Mouse (Mus musculus) kidney, adult 2 months (tissue): Measurements from ENCODE around the gene Scrn3. TPM values are rescaled to one million over a fixed set of nuclear protein-coding genes. Genes with fewer than 3 reads are reported as not detected.
A peak's percentile ranks its signal among the peaks of the same experiment; 100 is the strongest.

Experiments
- DNase-seq: peaks from one replicate; pipeline ENCODE4 v3.0.0; 2021
- H3K27ac ChIP-seq: fragments of 200-500 bp; 2 replicates; pipeline ENCODE4 v1.5.1; 2012; ENCODE audit warnings: low read depth, low read length, control low read depth, inconsistent platforms; ENCODE audit not compliant: insufficient read depth
- H3K27me3 ChIP-seq: fragments of 200-500 bp; replicated peaks from 2 replicates; pipeline ENCODE4 v1.6.1; 2012; ENCODE audit warnings: mild to moderate bottlenecking, moderate library complexity, low read length, inconsistent platforms; ENCODE audit not compliant: control insufficient read depth, insufficient read depth
- H3K36me3 ChIP-seq: fragments of 200-500 bp; 2 replicates; pipeline ENCODE4 v1.6.1; 2012; ENCODE audit warnings: mild to moderate bottlenecking, moderate library complexity, low read length, inconsistent platforms; ENCODE audit not compliant: control insufficient read depth, insufficient read depth
- H3K4me1 ChIP-seq: fragments of 200-500 bp; 2 replicates; pipeline ENCODE4 v1.6.1; 2011; ENCODE audit warnings: low read length; ENCODE audit not compliant: control insufficient read depth, insufficient read depth
- H3K4me3 ChIP-seq: fragments of 200-500 bp; 2 replicates; pipeline ENCODE4 v1.5.1; 2011; ENCODE audit warnings: mild to moderate bottlenecking, low read depth, low read length, control low read depth; ENCODE audit not compliant: insufficient read depth
- CTCF ChIP-seq: fragments of 200-500 bp; conservative IDR thresholded peaks from 2 replicates; pipeline ENCODE4 v1.5.1; 2011; ENCODE audit warnings: low read depth, mild to moderate bottlenecking, control low read depth, low read length, moderate library complexity, mixed read lengths; ENCODE audit not compliant: insufficient read depth, insufficient read length
- POLR2A ChIP-seq: fragments of 200-500 bp; IDR thresholded peaks from one replicate; pipeline ENCODE4 v1.6.1; 2011; ENCODE audit warnings: low read depth, low read length, control low read depth
- WGBS: fragments of 180-500 bp; shearing (Covaris S2); methylation state at CpG from one replicate; pipeline ENCODE4 v1.1.7; 2018; 5-methylcytosine and 5-hydroxymethylcytosine counted together
- polyA plus RNA-seq: library from polyadenylated mRNA; depleted of rRNA; stranded (reverse); fragments of >200 nt; gene quantifications from 2 replicates; pipeline ENCODE4 v1.2.3, GENCODE M21; 2012; rRNA removed

Scrn3 gene
- polyA plus RNA-seq = 14.7 and 18.1 TPM in 2 replicates

DNA sequence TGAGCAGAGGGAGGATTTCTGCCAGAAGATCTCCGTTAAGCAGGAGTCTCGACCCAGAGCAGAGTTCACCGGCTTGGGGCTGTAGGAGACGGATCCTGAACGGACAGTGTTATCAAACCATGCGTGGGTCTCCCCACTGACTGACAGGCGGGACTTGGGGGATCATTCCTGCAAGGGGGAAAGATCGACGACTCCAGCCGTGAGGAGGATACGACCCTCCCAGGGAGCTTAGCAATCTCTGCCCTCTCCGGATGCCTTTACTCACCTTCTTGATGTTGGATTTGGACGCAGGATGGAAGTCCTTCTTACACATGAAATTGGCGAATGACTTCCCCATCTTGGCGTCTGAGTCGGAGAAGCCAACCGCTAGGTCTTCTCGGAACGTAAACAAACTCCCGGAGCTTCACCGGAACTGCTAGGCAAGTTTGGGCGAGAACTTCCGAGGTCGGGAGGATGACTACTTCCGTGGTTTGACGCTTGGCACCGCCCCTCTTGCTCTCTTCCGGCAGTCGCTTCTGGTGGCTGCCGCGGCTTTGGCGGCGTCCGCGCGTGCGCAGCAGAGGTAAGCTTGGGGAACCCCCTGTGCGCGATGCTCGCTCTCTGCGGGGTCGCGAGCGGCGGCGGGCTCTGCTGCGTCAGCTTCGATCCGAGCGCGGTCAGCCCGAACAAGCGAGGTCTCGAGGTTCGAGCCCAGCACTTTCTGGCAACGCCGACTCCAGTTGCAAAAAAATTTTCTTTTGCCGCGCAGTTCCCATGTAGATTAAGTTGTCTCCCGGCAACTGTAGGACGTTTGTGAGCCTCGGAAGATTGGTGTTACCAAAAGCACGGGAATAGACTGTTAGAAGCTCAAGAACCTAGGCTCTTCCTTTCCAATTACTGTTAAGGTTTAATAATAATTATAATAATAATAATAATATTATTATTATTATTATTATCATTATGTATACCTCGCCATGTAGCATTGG is at the start of gene Scrn3, which contains the start of gene Cir1:
Gene Scrn3 (plus strand): TSS at position 450 of the 965 bp plus-strand sequence.
Gene Cir1 (minus strand): TSS at position 550 of the 965 bp plus-strand sequence.
- peak; percentile 97 for DNase-seq
- TF ChIP-seq CTCF (no peak), POLR2A (peak; percentile 43)
- peaks cover 2% of the 10 kb centered on the region for H3K36me3 ChIP-seq
- peaks cover 6% of the 10 kb centered on the region; the same call in 1 of the 2 replicates for H3K4me1 ChIP-seq
- peak within 1 kb of the TSS; percentile 90 for H3K4me3 ChIP-seq
- no peaks in the 10 kb centered on the region for H3K27me3 ChIP-seq
- WGBS = under 1% methylated on average over 64 of the region's 64 CpGs
- peak within 1 kb of the TSS; percentile 82 for H3K27ac ChIP-seq

GRCm38 (mm10) chr2:73263172-73263765 is 49.1 kb upstream of the Scrn3 start:
- WGBS = 21% methylated on average over 16 of the region's 16 CpGs
- H3K4me3 ChIP-seq = no peak overlapping the region

DNA sequence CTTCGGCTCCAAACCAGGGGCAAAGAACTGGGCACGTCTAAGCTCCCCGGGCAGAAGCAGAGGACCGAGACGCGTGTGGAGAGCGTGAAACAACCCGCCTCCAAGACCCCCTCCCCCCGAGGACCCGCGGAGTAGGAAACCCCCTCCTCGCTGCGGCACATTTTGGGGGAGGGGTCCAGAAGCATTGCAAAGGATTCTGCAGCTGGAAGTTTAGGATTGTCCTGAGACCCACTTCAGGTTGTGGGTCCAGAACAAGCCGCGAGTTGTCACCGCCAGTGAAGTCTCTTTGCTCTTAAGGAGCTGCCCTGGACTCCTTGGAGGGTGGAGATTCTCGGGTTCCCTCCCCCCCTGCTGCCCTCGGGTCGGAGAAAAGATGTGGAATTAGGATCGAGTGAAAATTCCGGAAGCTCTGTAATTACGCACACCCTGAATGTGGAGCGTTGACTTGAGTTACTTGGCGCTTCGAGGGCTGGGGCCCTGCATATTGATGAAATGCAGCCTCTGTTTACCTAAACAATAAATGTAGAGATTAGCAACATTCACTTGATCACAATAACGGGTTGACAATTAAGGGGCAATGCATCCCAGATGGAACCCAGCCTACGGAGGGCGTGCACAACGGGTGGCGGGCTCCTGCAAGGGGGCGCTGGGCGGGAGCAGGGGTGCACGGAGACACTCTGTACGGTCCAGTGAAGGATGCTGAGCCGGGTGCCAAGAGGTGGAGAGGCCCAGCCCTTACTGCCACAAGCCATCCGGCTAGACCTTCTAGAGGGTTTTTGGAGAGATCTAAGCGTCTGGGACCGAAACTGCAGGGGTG is 48.4 kb upstream of the Scrn3 start:
- Histone ChIP-seq H3K4me3 (no peak overlapping the region), H3K4me1 (0 out of 2 replicates have a peak, but pooled peaks cover 3% of the 10 kb centered on the region), H3K27ac (no peak overlapping the region), H3K36me3 (no peaks in the 10 kb centered on the region), H3K27me3 (peaks cover 4% of the 10 kb centered on the region)
- DNase-seq = no peak
- WGBS = 5% methylated on average over 38 of the region's 38 CpGs
- TF ChIP-seq CTCF (no peak), POLR2A (no peak)

More at GRCm38 (mm10) chr2:73263172-73263765, 49.1 kb upstream of the Scrn3 start:
- H3K27ac ChIP-seq = no peak overlapping the region
- H3K36me3 ChIP-seq = no peaks in the 10 kb centered on the region
- no peak for DNase-seq
- peaks cover 4% of the 10 kb centered on the region for H3K27me3 ChIP-seq
- TF ChIP-seq CTCF (no peak), POLR2A (no peak)
- 0 out of 2 replicates have a peak, but pooled peaks cover 3% of the 10 kb centered on the region for H3K4me1 ChIP-seq

DNA sequence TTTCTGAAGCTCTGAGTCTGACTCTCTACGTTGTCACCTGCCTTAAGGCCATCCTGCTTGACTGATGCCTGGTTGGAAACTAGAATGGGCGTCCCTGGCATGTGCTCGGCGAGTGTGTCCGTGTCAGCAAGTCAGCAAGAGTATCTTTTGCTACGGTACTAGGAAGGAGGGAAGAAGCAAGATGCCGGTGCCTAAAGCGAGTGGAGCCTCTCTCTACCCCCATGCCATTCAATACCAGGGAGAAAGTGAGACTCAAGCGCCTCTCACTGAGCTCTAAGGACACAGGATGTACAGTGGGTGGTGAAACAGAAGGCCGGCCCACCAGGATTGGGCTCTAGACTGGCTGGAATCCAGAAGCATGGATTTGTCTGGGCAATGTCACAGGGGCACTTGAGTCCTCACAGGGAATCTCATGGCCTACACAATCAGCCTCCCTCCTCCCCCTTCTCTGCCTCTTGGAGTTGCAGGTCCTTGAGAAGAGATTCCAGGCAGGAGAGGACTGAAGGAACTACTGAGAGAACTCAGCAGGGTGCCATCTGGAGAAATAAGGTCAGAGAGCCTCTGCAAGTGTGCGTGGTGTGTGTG is 47.7 kb upstream of the Scrn3 start:
- Histone ChIP-seq H3K36me3 (no peaks in the 10 kb centered on the region), H3K4me1 (0 out of 2 replicates have a peak, but pooled peaks cover 3% of the 10 kb centered on the region), H3K27ac (no peak overlapping the region), H3K27me3 (peaks cover 4% of the 10 kb centered on the region), H3K4me3 (no peak overlapping the region)
- TF ChIP-seq CTCF (no peak), POLR2A (no peak)
- DNase-seq = no peak
- 14% methylated on average over 11 of the region's 11 CpGs for WGBS

DNA sequence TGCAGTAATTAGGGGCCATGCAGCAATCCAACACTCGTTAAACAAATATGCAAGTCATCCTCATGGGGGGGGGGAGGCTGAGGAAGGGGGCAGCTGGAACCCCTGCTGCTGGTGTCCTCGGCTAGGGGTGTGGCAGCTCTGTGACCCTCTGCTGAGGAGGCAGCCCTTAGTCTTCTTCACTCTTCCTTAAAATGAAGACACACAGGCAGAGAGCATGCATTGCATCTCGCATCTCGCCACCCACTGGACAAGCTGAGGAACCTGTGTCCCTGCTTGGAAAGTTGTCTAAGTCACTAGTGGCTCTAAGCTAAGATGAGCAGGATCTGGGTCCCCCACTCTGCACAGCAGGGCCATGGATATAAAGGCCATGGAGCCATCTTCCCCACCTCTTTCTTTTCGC is 46.4 kb upstream of the Scrn3 start:
- 4% methylated on average over 5 of the region's 5 CpGs for WGBS
- TF ChIP-seq CTCF (no peak), POLR2A (no peak)
- H3K27me3 ChIP-seq = peaks cover 6% of the 10 kb centered on the region

DNA sequence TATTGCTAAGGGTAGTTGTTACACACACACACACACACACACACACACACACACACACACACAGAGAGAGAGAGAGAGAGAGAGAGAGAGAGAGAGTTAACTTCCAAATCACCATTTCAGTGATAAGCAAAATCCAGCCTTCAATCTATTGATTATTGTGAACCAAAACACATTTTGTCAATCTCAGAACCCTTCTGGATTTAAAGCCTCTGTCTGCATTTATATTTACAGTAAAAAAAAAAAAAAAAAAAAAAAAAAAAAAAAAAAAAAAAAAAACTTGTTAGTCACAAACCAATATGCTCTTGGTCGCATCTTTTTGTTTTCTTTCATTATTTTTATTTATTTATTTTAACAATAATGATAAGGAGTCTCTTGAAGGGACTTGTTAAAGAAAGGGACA is 45.8 kb upstream of the Scrn3 start:
- 0 out of 2 replicates have a peak, but pooled peaks cover 3% of the 10 kb centered on the region for H3K4me1 ChIP-seq
- no peak for DNase-seq
- WGBS = 33% methylated on average over 1 of the region's 1 CpGs
- no peak overlapping the region for H3K4me3 ChIP-seq
- no peak for TF ChIP-seq POLR2A
- no peak for TF ChIP-seq CTCF
- no peak overlapping the region for H3K27ac ChIP-seq
- peaks cover 7% of the 10 kb centered on the region for H3K27me3 ChIP-seq
- H3K36me3 ChIP-seq = no peaks in the 10 kb centered on the region

More for the DNA sequence above, 46.4 kb upstream of the Scrn3 start:
- Histone ChIP-seq H3K4me3 (no peak overlapping the region), H3K36me3 (no peaks in the 10 kb centered on the region), H3K4me1 (0 out of 2 replicates have a peak, but pooled peaks cover 3% of the 10 kb centered on the region), H3K27ac (no peak overlapping the region)
- DNase-seq = no peak
